Mouse (Mus musculus) G1E (cell line): ENCODE measurements around the gene Taok2.
"Not testable (repeated sequence)": the region's sequence is repeated elsewhere in the genome, so short reads cannot be mapped to it uniquely, and the experiment has no call there.

Source experiments
- CTCF ChIP-seq: IDR thresholded peaks from 2 replicates; pipeline ENCODE4 v1.5.1; 2012; ENCODE audit warnings: low read depth, low read length, inconsistent platforms, mixed read lengths
- TAL1 ChIP-seq: conservative IDR thresholded peaks from 2 replicates; pipeline ENCODE4 v1.6.1; 2012; ENCODE audit warnings: low read depth, low read length, inconsistent platforms, mixed read lengths

DNA sequence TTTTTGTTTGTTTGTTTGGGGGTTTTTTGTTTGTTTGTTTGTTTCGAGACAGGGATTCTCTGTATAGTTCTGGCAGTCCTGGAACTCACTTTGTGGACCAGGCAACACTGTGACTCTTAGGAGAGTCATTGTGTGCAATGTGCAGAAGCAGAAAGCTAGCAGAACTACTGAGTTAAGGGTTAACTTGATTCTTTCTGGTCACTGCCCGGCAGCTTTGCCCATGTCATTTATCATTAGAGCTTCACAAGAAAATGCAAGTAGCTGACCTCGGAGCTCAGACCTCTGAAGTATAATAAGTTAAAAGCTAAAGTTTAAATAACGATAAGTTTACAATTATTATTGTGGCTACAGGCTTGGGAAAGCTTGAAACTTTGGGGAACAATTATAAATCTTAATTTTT lies 33.9 kb upstream of the Taok2 start:
- TF ChIP-seq CTCF, TAL1: not testable (repeated sequence)
